Mouse (Mus musculus) stomach, adult 2 months (tissue): ENCODE results near the gene AU015836. TPM values are rescaled to one million over a fixed set of nuclear protein-coding genes. Genes with fewer than 3 reads are reported as not detected.

Experiments used
- polyA plus RNA-seq: library from polyadenylated mRNA; depleted of rRNA; stranded (reverse); fragments of >200 nt; gene quantifications from 2 replicates; pipeline ENCODE4 v1.2.3, GENCODE M21; 2012; rRNA removed

Gene AU015836
- polyA plus RNA-seq = not detected in 2 replicates

DNA sequence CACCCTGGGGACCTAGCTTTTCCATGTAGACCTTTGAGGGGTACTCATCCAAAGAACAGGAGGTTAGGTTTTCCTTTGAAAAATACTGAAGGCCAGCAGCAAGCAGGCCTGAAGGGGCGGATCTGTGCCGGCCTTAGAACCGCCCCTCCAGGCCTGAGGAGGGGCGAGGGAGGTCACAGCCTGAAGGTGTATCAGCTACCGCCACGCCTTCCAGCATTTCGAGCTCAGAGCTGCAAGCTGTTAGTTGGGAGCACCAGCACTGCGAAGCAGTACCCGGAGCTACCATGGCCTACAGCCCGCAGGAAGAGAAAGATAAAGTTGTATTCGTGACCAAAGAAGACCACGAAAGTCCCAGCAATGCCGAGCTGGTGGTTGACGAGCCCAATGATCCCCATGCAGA is at the start of gene AU015836:
Gene AU015836 (plus strand): TSS at position 216 of the 400 bp plus-strand sequence.

Other genes with a start within 250 kb of the AU015836 start
- gene Pdk3, start 136.5 kb upstream of the AU015836 start, polyA plus RNA-seq = 6.3 and 14.3 TPM in 2 replicates
- 0.34 and 0.62 TPM in 2 replicates for gene Zfx, start 155.0 kb downstream of the AU015836 start, polyA plus RNA-seq
- 6.2 and 9.1 TPM in 2 replicates for gene Eif2s3x, start 244.2 kb downstream of the AU015836 start, polyA plus RNA-seq